Mouse (Mus musculus) ES-E14 (cell line): ENCODE measurements around the gene Aftph.

Experiments
- CHD2 ChIP-seq: IDR thresholded peaks from 2 replicates; pipeline ENCODE4 v1.6.1; 2014; ENCODE audit warnings: mild to moderate bottlenecking, low read depth, low read length, inconsistent platforms
- HCFC1 ChIP-seq: IDR thresholded peaks from 2 replicates; pipeline ENCODE4 v1.6.1; 2012; ENCODE audit warnings: low read length, inconsistent platforms, borderline replicate concordance; ENCODE audit not compliant: insufficient read depth
- MAFK ChIP-seq: IDR thresholded peaks from 2 replicates; pipeline ENCODE4 v1.6.1; 2014; ENCODE audit warnings: mild to moderate bottlenecking, low read depth, low read length, inconsistent platforms; ENCODE audit not compliant: insufficient read depth
- ZC3H11A ChIP-seq: IDR thresholded peaks from 2 replicates; pipeline ENCODE4 v1.6.1; 2012; ENCODE audit warnings: low read depth, mild to moderate bottlenecking, inconsistent platforms, low read length, borderline replicate concordance
- ZNF384 ChIP-seq: IDR thresholded peaks from 2 replicates; pipeline ENCODE4 v1.6.1; 2012; ENCODE audit warnings: low read depth, low read length, inconsistent platforms

- TF ChIP-seq ZNF384, result no peak
- TF ChIP-seq CHD2, result no peak
- no peak for TF ChIP-seq ZC3H11A
- TF ChIP-seq HCFC1, result no peak
- no peak for TF ChIP-seq MAFK
Measured at GRCm38 (mm10) chr11:20750573-20750972, 9.2 kb upstream of the Aftph start.
